Mouse (Mus musculus): ENCODE results near the gene Hapln3. TPM values are rescaled to one million over a fixed set of nuclear protein-coding genes. Genes with fewer than 3 reads are reported as not detected.

The Hapln3 gene
- polyA plus RNA-seq, 1 experiment from 2014 or later = 2.3 TPM

Other genes starting within 250 kb of the Hapln3 start
- 59.0 and 73.4 TPM in 2 replicates for gene Aen, start 235.2 kb downstream of the Hapln3 start, polyA plus RNA-seq (2016; fragmentation: Nextera tagmentation; extraction: Ambion mirVana)
- gene Isg20, start 217.6 kb downstream of the Hapln3 start, polyA plus RNA-seq (2016; fragmentation: Nextera tagmentation; extraction: Ambion mirVana) = 0.57 and 0.63 TPM in 2 replicates
- 0.10 and 0.12 TPM in 2 replicates for gene Acan, start 77.5 kb downstream of the Hapln3 start, polyA plus RNA-seq (2016; fragmentation: Nextera tagmentation; extraction: Ambion mirVana)
- 98.3 and 105 TPM in 2 replicates for gene Mfge8, start 18.0 kb upstream of the Hapln3 start, polyA plus RNA-seq (2016; fragmentation: Nextera tagmentation; extraction: Ambion mirVana)
- 8.0 and 10.1 TPM in 2 replicates for gene Abhd2, start 142.2 kb upstream of the Hapln3 start, polyA plus RNA-seq (2016; fragmentation: Nextera tagmentation; extraction: Ambion mirVana)